Mouse (Mus musculus) megakaryocyte, embryonic 14.5 days (primary cell): ENCODE results near the gene Ern2.

Source experiments
- FLI1 ChIP-seq: IDR thresholded peaks from 2 replicates; pipeline ENCODE4 v1.6.1; 2012; ENCODE audit warnings: low read length, inconsistent platforms, mixed read lengths
- GATA1 ChIP-seq: IDR thresholded peaks from 3 replicates; pipeline ENCODE4 v1.6.1; 2012; ENCODE audit warnings: mixed read lengths, low read length, inconsistent platforms, borderline replicate concordance

DNA sequence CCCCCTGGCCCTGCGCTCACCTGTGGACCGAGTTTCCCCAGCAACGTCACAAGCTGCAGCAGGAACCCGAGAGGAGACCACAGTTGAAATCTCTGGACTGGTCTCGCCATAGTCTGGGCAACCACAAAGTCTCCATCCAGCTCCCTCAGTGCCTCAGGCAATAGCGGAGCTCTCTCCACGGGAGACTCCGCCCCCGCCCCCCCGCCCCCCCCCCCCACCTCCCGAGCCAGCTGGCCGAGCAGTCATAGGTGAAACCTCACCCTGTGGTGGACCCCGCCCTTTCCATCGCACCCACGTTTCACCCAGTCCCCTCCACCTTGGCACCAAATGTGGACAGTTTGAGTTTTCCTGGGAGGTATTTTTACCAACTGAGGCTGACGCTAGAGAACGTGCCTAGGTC is at the start of gene Ern2:
- TF ChIP-seq FLI1, result no peak
- TF ChIP-seq GATA1, result no peak
